Mouse (Mus musculus): Measurements from ENCODE around the gene Kdm5a.

Gene Kdm5a

DNA sequence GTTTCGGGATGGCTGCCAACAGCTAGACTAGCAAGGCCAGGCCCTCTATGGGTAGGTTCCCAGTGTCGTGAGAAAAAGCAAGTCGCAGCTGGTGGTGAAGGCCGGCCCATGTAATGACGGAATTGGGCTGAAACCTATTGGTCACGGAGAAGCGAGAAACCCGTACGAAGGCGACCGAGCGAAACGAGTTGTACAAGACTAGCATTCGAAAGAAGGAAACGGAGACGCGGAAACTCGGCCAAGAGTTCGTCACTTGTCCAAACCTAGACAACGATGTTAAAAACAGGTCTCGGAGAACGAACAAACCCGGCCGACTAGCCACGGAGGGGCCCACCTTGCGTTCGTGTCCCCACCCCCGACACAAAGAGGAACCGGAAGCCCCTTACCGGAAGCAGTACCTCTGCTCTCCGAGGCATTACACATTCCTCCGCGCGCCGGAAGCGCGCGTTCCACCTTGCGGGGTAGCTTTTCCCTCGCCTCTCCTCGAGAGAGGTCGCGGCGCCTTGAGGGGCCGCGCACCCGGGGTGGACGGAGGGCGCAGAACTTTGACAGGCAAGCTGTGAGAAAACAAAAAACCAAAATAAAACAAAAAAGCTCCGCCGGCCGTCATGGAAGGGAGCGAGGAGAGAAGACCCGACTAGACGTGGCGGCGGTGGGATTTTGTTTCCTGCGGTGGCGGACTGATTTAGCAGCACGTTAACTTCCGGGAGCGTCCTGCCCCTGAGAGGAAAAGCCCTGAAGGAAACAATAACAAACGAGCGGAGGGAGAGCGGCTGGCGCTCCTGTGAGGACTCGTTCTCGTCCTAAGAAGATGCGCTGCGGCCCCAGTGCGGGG is at the start of gene Kdm5a, which contains the start of gene Ccdc77:
Gene Kdm5a (plus strand): TSS at position 437 of the 835 bp plus-strand sequence.
Gene Ccdc77 (minus strand): TSS at position 687 of the 835 bp plus-strand sequence.
- peak; percentile 98 for DNase-seq (ENCODE audit: low read depth, low spot score)

DNA sequence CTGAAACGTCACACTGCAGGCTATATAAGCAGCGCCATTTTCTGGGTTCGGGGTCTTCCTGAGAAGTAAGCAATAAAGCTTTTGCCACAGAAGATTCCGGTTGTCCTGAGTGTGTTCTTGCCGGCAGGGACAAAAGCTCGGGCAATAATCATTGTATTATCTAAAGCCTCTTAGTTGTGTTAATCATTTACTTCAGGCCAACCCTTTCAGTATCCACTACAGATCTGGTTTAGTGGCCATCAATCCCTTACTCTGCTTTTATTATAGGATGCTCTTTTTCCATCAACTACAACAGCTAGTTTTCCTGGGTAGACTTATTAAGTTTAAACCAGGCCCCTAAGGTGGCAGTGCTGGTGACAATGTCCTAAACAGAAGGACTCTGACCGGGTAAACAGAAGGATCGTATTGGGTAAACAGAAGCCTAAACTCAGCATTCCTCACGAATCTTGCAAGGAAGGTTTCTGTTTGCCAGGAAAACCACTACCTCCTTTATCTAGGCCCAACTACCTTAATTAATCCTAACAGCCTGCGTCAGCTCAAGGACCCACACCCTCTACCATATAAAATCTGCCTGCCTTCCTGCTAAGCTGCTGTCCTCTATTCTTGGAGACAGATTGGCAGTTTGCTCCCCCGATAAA is 45.5 kb upstream of the Kdm5a start:
- no peak for DNase-seq (ENCODE audit: low read depth, low spot score)

DNA sequence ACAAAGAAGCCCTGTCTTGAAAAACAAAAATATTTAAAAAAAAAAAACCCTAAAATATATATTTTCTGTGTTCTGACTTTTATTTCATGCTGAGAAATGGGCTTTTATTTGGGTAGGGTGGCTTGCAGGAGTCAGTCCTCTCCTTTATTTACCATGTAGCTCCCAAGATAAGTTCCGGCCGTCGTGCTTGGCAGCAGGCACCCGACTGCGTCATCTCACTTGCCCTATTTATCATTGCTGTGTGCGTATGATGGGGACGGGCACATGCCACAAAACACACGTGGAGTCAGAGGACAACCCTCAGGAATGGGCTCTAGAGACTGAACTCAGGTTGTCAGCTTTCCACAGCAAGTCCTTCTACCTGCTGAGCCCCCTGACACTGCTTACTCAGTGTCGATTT is 44.8 kb upstream of the Kdm5a start:
- no peak for DNase-seq (ENCODE audit: low read depth, low spot score)

DNA sequence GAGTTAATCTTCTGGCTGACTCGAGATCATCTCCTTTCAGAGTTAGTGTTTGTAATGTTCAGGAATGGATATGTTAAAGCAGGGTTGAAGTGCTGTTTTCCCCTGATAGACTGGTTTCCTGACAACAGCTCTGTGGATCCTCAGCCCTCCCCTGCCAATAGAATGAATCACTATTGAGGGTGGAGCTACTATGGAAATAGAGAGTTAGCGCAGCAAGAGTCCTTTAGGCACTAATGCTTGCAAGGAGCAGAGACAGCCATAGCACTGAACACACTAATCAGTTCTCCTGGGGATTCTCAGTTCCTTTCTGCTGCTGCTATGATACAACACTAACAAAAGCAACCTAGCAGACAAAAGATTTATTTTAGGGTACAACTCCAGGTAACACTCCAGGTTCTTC is 43.6 kb upstream of the Kdm5a start:
- DNase-seq (ENCODE audit: low read depth, low spot score), result peak; percentile 12

DNA sequence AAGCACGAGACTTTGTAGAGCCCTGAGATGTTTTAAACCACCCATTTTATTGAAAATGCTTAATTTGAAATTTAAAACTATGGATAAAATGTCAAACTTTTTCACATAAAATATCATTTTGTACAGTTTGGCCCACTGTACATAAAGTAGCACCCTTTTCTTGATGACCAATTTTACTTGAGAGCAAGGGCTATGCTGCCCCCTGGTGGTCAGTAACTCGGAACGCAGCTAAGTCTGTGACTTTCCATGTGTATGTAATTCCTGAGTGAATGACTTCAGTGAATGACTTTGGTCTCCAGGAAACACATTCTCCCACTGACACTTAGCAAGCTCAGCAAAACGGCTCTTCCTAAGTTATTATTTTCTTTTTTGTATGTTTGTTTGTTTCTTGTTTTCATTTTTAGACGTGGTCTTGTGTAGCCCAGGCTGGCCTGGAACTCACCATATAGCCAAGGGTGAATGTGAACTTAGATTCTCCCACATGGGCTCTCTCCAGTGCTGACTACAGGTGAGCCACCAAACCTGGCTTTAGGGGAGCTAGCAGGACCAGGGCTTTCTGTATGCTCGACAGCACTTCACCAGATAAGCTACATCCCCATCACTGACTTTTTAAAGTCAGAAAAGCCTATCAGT is 39.5 kb upstream of the Kdm5a start:
- peak; percentile 96 for DNase-seq (ENCODE audit: low read depth, low spot score)

DNA sequence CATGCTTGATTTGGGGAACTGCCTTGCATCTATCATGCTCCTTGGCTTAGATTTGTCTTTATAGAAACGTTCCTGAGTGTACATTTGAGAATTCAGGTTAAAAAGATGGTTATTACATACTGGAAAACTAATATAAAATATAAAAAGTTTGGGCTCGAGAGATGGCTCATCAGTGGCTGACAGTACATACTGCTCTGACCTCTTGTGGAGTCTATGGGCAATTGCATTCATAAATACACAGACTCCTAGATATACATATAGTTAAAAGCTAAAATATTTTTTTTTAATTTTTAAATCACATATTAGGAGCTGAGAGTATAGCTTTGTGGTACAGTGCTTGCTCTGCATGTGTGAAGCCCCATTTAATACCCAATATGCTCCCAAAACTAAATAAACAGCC is 31.6 kb upstream of the Kdm5a start:
- DNase-seq (ENCODE audit: low read depth, low spot score), result peak; percentile 4

DNA sequence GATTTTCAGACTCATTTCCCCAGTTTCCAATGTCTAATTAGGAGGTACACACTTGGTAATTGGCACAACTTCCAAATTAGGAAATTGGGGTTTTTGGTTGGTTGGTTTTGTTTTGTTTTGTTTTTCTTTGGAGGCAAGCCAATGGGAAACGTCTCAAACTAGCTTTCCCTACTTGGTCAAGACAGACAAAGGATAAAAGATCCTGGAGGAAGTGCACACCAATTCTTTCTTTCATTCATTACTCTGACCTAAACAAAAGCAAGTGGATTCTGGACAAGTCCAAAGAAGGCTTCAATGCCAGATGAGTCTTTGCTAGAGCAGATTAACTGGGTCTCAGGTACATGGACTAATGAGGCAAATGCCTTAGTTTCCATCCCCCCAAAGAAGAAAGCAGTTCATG is 19.9 kb upstream of the Kdm5a start:
- no peak for DNase-seq (ENCODE audit: low read depth, low spot score)

DNA sequence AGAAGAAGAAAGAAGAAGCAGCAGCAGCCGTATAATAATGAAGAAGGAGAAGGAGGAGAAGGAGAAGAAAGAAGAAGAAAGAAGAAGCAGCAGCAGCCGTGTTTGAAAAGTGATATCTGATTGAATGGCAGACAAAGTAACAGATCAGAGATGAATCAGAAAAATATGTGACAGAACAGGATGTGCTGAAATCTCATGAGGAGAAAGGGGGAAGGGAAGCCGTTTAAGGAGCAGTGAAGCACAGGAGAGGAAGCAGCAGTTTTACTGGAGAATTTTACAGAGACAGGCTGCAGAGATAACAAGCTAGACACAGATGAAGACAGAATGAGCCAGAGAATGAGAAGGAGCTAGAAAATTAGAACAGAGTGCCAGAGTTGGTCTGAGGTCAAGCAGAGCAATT is 14.9 kb upstream of the Kdm5a start:
- DNase-seq (ENCODE audit: low read depth, low spot score), result peak; percentile 10

DNA sequence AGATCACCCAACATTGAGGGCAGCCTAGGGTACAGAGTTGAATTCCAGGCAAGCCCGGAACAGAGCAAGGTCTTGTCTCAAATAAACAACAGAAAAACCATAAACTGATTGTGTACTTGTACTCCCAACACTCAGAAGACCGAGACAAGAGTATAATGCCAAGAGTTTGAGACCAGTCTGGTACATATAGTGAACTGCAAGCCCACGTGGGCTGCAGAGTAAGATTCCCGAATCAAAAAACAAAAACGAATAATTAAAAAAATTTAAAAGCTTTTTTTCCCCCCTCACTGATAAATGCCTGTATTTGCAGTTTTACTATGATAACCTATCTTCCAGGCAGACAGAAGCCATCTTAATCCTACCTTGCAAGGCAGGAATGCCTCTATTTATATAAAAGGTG is 7.4 kb upstream of the Kdm5a start:
- DNase-seq (ENCODE audit: low read depth, low spot score), result no peak

DNA sequence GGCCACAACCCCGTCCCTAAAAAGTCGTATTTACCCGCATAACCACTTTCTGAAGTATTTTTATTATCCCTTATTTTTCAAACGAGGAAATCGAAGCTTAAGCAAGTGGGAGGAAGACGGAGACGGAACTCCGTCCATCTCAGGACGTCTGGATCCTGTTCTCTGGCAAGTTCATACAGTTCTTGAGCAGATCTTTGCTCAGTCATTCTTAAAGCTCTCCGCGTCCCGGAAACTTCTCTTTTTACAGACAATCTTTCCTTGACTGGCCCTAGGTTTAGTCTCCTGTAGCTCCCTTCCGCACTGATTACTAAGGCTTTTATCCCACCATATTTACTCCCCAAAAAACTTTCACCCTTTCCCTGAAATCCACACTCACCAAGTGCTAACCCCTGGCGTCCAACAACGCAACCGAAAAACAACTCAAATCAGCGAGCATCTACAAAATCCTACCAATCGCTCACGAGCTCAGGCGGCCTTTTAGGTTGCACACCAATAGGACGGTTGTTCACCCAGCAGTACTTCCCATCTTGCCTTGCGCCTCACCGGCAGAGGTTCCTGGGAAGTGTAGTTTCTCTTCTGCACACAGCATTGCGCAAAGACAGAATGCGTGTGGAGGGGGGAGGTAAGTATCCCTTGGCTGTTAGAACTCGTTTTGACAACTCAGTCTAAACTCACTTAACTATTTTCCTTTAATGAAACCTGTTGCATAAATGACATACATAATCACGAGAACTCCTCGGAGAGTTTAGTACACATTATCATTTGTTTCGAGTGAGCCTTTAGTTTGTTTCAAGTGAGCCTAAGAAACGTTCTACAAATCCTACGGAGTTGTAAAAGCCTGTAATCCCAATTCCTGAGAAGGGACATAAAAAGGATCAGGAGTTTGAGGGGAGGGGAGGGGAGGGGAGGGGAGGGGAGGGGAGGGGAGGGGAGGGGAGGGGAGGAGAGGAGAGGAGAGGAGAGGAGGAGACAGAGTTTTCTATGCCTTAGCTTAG is 6.7 kb upstream of the Kdm5a start:
- peak; percentile 98 for DNase-seq (ENCODE audit: low read depth, low spot score)

DNA sequence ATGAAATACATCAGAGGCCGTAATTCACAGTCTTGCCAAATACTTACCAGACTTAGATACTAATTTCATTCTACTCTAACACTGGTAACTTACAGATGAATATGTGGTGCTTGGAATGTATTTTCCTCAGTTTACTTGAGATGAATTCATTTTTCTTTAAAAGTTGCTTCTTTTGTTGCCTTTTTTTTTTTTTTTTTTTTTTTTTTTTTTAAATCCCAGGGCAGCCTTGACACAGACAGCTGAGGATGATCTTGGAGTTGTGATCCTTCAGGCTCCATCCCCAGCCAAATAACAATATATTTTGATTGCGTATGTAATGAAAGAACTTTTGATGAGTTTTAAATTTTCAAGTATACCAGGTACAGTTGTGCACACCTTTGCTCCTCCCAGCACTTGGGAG is 1.8 kb upstream of the Kdm5a start:
- no peak for DNase-seq (ENCODE audit: low read depth, low spot score)

DNA sequence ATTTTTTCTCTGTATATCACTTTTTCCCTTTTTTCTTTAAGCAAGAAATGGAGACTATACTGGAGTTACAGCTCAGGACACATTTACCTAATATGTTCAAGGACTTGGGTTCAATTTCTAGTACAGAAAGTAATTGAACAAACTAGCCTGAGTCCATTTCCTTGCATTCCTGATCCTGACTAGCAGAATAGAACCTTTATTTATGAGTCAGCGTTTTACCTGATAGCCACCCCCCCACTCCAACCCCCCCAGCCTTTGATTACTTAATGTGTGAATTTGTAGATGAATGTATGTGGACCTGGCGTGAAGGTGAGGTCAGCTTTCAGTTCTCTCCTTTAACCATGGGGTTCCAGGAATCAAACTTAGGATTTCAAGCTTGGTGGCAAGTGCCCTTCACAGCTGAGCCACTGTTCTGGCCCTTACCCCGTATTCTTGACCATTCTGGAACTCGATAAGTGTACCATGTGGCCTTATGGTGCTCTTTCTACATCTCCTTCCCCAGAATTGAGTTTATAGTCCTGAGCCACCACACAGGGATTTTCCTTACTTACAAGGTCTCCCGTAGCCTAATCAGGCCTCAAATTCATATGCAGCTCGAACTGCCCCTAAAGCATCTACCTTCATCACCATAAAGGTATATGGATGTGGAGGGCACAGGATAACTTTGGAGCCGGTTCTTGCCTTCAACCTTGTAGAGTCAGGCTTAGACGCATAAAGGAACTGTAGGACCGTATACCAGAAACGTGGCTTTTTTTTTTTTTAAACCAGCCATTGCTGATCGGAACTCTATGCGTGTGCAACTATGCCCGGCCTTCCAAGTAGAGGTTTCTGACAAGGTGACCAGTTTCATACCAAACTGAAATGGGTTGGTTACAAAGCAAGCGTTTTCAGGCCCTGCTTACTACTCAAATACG is 893 bp upstream of the Kdm5a start:
- DNase-seq (ENCODE audit: low read depth, low spot score), result no peak

DNA sequence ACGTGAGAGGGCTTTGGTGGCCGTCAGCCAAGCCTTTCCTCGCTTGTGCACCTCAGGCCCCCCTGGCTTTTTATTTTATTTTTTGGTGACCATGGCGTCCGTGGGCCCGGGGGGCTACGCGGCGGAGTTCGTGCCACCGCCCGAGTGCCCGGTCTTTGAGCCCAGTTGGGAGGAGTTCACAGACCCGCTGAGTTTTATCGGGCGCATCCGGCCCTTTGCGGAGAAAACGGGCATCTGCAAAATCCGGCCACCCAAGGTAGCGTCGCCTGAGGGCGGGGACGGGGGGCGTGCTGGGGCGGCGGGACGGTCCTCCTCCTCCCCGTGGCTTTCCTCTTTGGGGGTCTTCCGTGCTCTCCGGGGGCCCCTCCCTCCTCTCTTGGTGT is 590 bp downstream of the Kdm5a start:
- no peak for DNase-seq (ENCODE audit: low read depth, low spot score)

DNA sequence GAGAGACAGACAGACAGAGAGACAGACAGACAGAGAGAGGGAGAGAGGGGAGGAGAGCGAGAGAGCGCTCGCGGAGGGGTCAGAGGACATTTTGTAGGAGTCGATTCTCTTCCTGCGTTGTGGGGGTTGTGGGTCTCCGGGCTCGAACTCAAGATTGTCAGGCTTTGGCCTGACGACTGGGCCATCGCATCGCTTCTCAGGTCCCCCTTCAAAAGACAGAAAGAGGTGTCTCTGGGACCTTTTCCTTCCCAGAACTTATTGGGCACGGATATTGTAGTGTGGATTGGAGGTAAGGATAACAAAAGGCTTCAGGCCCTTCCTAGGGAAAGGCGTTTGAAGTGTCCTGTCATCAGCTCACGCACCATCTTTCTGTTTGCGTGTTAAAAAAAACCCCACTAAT is 1.1 kb downstream of the Kdm5a start:
- DNase-seq (ENCODE audit: low read depth, low spot score), result no peak

DNA sequence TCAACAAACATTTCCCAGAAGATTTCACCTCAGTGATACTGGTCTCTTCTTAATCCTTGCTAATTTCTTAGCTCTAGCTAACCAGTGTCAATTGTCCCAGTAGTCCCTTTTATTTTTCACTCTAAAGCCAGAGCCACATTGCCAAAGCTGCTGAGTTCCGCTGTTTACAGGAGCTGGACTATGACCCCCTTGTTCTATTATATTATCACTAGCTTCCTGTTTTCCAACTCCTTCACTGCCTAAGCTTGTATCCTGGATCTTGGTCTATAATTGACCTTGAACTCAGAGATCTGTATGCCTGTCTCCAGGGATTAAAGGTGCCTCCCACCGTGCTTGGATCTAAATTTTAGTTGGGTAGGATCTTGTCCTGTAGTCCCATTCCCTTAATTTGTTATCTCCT is 12.8 kb downstream of the Kdm5a start:
- DNase-seq (ENCODE audit: low read depth, low spot score), result no peak

DNA sequence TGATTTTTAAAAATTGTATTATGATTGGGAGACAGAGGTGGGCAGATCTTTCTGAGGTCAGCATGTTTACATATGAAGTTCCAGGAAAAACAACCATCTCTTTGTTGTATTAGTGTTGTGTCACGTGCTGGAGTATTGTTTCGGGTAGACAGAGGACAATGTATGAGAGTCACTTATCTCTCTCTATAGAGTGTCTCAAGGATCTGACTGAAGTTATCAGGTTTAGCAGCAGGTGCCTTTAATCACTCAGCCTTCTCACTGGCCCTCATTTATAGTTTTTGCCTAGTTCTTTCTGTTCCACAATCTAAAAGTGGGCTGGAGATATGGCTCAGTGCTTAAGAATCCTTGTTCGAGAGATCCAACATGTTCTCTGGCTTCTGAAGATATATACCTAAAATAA is 26.1 kb downstream of the Kdm5a start:
- peak; percentile 12 for DNase-seq (ENCODE audit: low read depth, low spot score)

DNA sequence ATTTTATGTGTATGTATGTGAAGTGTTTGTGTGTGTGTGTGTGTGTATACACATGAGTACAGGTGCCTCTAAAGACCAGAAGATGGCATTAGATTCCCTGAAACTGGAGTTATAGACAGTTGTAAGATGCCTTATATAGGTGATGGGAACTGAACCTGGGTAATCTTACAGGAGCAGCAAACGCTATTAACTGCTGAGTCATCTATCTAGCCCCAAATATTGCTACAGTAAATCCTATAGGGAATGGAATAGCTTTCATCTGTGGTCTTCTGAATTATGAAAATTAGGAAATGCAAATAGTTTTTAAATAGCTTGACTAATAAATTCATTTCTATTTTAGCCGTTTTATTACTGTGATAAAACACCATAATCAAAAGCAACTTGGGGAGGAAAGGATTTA is 28.9 kb downstream of the Kdm5a start:
- no peak for DNase-seq (ENCODE audit: low read depth, low spot score)

DNA sequence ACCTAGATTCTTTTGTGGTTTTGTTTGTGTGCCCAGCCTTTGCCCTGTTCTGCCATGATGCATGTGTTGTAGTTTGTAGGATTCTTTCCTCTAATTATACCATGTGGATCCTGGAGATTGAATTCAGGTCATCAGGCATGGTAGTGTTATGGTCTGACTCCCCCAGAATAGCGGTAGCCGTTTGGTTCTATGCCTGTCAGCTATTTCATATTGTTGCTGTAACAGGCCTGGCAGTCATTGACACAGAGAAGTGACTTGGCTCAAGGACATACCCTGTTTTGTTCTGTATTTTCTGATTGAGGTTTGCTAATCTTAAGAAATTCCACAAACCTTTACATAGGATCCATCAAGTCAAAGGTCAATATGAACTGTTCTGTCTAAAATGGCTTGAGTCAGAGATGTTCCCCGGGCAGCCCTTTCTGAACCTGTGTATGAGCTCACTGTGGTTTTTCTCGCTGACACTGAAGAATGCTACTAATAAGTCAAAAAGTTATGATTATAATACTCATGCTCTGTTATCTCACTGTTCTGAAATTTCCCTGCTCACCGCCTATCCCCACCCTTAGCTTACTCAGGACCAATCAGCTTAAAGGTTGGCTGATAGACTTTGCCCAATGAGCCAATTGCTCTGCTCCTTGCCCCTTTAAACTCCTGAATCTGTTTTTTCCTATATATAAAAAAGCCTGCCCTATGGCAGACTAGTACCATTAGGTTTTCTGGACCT is 31.9 kb downstream of the Kdm5a start:
- DNase-seq (ENCODE audit: low read depth, low spot score), result no peak

DNA sequence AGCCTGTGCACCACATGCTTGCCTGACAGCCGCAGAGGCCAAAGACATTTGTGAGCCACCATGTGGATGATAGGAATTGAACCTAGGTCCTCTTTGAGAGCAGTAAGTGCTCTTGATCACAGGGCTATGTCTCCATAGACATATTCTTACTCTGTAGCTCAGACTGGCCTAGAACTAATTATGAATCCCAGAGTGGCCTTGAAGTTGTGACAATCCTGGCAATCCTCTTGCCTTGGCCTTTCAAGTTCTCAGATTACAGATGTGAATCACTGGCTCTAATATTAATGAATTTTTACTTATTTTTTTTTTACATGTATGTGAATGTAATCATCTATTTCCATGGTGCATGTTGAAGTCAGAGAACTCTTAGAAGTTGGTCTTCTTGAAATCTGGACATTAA is 40.0 kb downstream of the Kdm5a start:
- DNase-seq (ENCODE audit: low read depth, low spot score), result no peak

DNA sequence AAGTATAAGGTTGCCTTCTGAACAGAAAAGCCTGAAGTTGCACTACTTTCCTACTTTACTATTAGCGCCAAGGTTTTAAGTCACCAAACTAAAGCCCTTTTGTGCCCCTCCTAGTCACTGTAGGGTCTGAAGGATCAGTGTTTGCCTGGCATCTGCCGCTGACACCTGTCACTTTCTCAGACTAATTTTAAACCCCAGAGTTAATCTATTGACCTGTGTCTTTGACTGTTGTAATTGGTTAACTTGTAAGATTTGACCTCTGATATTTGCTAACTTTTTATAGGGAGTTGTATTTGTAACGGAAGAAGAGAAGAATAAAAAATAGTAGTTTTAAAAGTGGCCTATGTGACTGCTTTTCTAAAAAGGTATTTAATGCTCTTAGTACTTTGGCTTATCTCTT is 74.2 kb downstream of the Kdm5a start:
- DNase-seq (ENCODE audit: low read depth, low spot score), result no peak

Data from brain, adult 2 months (tissue).